Comparison of ENCODE assay signal across 20 mouse cellular contexts in the genomic region with DNA sequence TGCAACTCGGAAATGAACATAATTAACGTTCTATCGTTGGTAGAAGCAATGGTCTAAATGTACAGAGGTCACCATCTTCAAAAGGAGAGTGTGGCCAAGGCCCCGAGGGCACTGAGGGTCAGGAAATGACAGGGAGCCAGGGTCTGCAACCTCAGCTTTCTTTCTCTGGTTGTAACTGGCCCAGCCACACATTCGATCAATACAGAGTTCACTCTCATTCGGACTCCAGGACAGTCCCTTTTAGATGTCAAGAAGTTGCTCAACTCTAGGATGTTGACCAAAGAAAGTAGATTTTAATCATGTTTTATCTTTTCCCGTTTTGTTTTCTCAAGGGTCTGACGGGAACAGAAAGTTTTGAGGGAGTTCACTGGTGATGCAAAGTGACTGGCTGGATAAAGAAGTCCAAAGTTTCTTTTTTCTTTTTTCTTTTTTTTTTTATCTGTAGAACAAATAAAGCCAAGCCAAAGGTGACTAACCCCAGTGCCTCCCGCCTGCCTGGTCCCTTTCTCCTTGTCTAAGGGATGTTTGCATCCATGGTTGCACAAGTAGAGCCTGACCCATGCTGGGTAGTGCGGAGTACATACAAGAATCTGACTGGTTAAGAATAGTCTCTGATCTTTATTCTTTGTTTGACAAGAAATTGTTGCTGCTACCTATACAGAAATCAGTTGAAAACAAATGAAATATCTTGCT. TPM values are rescaled to one million over a fixed set of nuclear protein-coding genes. Genes with fewer than 3 reads are reported as not detected.
DNase-seq lines count a peak whose midpoint lies in the region; ATAC-seq and TF ChIP-seq lines count a peak whose summit lies in the region.
"Had no signal": no experiment of that assay in that cellular context is flagged by ENCODE, and none has a peak within 500 bp of the region (broad histone marks: within the 10 kb centered on the region; RNA-seq: fewer than 3 reads in every experiment).

No protein-coding gene starts in this region.

- no peak overlapping the region for H3K27ac ChIP-seq in heart, adult 2 months
- H3K27ac ChIP-seq in liver, embryonic 12.5 days = no peak overlapping the region
- peak overlapping the region; percentile 40; the same call in 1 of the 2 replicates for H3K27ac ChIP-seq in liver, embryonic 16.5 days (ENCODE audit: low read length)
- H3K27ac ChIP-seq: embryonic facial prominence, embryonic 15.5 days; hindbrain, embryonic 10.5 days; hindbrain, embryonic 14.5 days had no signal

- no peak overlapping the region for H3K4me2 ChIP-seq in liver, embryonic 12.5 days
- H3K4me2 ChIP-seq in liver, embryonic 16.5 days (ENCODE audit: low read depth, low read length) = no peak overlapping the region
- H3K4me2 ChIP-seq: embryonic facial prominence, embryonic 15.5 days; heart, embryonic 12.5 days; hindbrain, embryonic 14.5 days had no signal

- no peaks in the 10 kb centered on the region for H3K79me2 ChIP-seq in heart, adult 2 months (replicated peaks; ENCODE audit: control insufficient read depth, insufficient read depth, low read length)

- TF ChIP-seq POLR2A in heart, adult 2 months (IDR thresholded peaks at IDR 0.05; ENCODE audit: insufficient read depth, low read depth, low read length) = no peak

- no peaks in the 10 kb centered on the region for H3K36me3 ChIP-seq in heart, adult 2 months (ENCODE audit: control insufficient read depth, insufficient read depth, low read length)
- H3K36me3 ChIP-seq in liver, embryonic 12.5 days = no peaks in the 10 kb centered on the region
- no peaks in the 10 kb centered on the region for H3K36me3 ChIP-seq in liver, embryonic 16.5 days (ENCODE audit: control insufficient read depth, insufficient read depth)
- H3K36me3 ChIP-seq: embryonic facial prominence, embryonic 15.5 days; heart, embryonic 12.5 days; hindbrain, embryonic 10.5 days had no signal

- H3K9ac ChIP-seq in heart, adult 2 months (ENCODE audit: low read depth, low read length) = no peak overlapping the region
- no peak overlapping the region for H3K9ac ChIP-seq in liver, embryonic 12.5 days
- H3K9ac ChIP-seq in liver, embryonic 16.5 days (ENCODE audit: low read depth, low read length) = no peak overlapping the region
- H3K9ac ChIP-seq: embryonic facial prominence, embryonic 15.5 days; heart, embryonic 12.5 days; hindbrain, embryonic 14.5 days had no signal

- H3K4me3 ChIP-seq in heart, adult 2 months = no peak overlapping the region
- no peak overlapping the region for H3K4me3 ChIP-seq in liver, embryonic 12.5 days
- no peak overlapping the region for H3K4me3 ChIP-seq in liver, embryonic 16.5 days (ENCODE audit: low read depth, low read length)
- H3K4me3 ChIP-seq: embryonic facial prominence, embryonic 15.5 days; erythroblast, embryonic 14.5 days; heart, embryonic 12.5 days; hindbrain, embryonic 10.5 days had no signal

- H3K27me3 ChIP-seq in heart, adult 2 months (ENCODE audit: control insufficient read depth, insufficient read depth, low read length) = no peaks in the 10 kb centered on the region
- H3K27me3 ChIP-seq in liver, embryonic 12.5 days (replicated peaks) = no peaks in the 10 kb centered on the region
- H3K27me3 ChIP-seq in liver, embryonic 16.5 days (ENCODE audit: control insufficient read depth, insufficient read depth, low read depth, low read length) = no peaks in the 10 kb centered on the region
- H3K27me3 ChIP-seq: embryonic facial prominence, embryonic 15.5 days; heart, embryonic 12.5 days had no signal

- intact Hi-C loops in heart, adult 2 months (cut with DNase I) = no loop called here

- H3K9me3 ChIP-seq in liver, embryonic 12.5 days (replicated peaks) = no peaks in the 10 kb centered on the region
- H3K9me3 ChIP-seq in liver, embryonic 16.5 days (replicated peaks; ENCODE audit: control insufficient read depth, low read length) = no peaks in the 10 kb centered on the region
- H3K9me3 ChIP-seq: embryonic facial prominence, embryonic 15.5 days; heart, embryonic 12.5 days; hindbrain, embryonic 10.5 days had no signal

- no peak for TF ChIP-seq CTCF in heart, adult 2 months (IDR thresholded peaks at IDR 0.05)

- TF ChIP-seq EP300 in heart, adult 2 months (IDR thresholded peaks at IDR 0.05; ENCODE audit: insufficient read depth, low read depth, low read length) = no peak

- H3K4me1 ChIP-seq in heart, adult 2 months (ENCODE audit: control insufficient read depth, insufficient read depth, low read length) = no peaks in the 10 kb centered on the region
- H3K4me1 ChIP-seq in liver, embryonic 12.5 days = 0 out of 2 replicates have a peak, but pooled peaks cover 5% of the 10 kb centered on the region
- H3K4me1 ChIP-seq in liver, embryonic 16.5 days (ENCODE audit: control insufficient read depth, low read depth, low read length) = no peaks in the 10 kb centered on the region
- H3K4me1 ChIP-seq: embryonic facial prominence, embryonic 15.5 days had no signal

- ATAC-seq in liver, embryonic 12.5 days = peak; percentile 77
- peak; percentile 87 for ATAC-seq in liver, embryonic 16.5 days (ENCODE audit: low read depth)
- ATAC-seq: forebrain, embryonic 16.5 days had no signal

- peak; percentile 45 for DNase-seq in heart, adult 11 months
- no peak for DNase-seq in heart, adult 2 months
- no peak for DNase-seq in spleen, postnatal 10 days (ENCODE audit: low spot score in 2 of 2)
- no peak for DNase-seq in lung, postnatal 10 days
- DNase-seq in cerebellum, postnatal 25 days = no peak
- DNase-seq: adrenal gland, postnatal 10 days; cerebellum, adult 11-12 months; cerebellum, adult 9-10 months; cerebellum, postnatal 36 days; embryo, embryonic 11 days; gastrocnemius, postnatal 10 days had no signal

- WGBS in heart, adult 2 months = 67% methylated on average over 10 of the region's 10 CpGs
- 56% methylated on average over 10 of the region's 10 CpGs for WGBS in liver, embryonic 12.5 days (ENCODE audit: insufficient replicate concordance)
- WGBS in liver, embryonic 16.5 days (ENCODE audit: insufficient replicate concordance) = 43% methylated on average over 10 of the region's 10 CpGs

RNA-seq across cellular contexts. Expression of a gene that starts 34.0 kb away (rescaled TPM):
- total RNA-seq in heart, adult 2 months (2021) = 10 to 100 TPM; 46.2 to 57.3 TPM
- polyA plus RNA-seq in heart, adult 2 months (2012; rRNA removed) = 12.1 and 21.7 TPM in 2 replicates
- polyA plus RNA-seq in liver, embryonic 12.5 days (2016; fragmentation: Nextera tagmentation; extraction: Ambion mirVana) = 7.6 TPM in 2 replicates
- polyA plus RNA-seq in liver, embryonic 16.5 days (2015; fragmentation: Nextera tagmentation; extraction: Ambion mirVana) = 6.8 and 7.6 TPM in 2 replicates
- total RNA-seq: MEL had no signal
